Mouse (Mus musculus) lung, adult 2 months (tissue): ENCODE measurements around the gene Zfp597. TPM values are rescaled to one million over a fixed set of nuclear protein-coding genes. Genes with fewer than 3 reads are reported as not detected.

Source experiments
- DNase-seq: peaks from one replicate; pipeline ENCODE4 v3.0.0; 2022
- H3K4me1 ChIP-seq: fragments of 200-500 bp; 2 replicates; pipeline ENCODE4 v1.6.1; 2011; ENCODE audit warnings: low read length; ENCODE audit not compliant: control insufficient read depth, insufficient read depth
- H3K4me3 ChIP-seq: fragments of 200-500 bp; replicated peaks from 2 replicates; pipeline ENCODE3; 2011; ENCODE audit warnings: low read depth, mild to moderate bottlenecking, control low read depth, low read length; ENCODE audit errors: extremely low read depth
- CTCF ChIP-seq: fragments of 200-500 bp; IDR thresholded peaks from 2 replicates; pipeline ENCODE4 v1.5.1; 2011; ENCODE audit warnings: mild to moderate bottlenecking, low read length, control low read depth; ENCODE audit not compliant: insufficient read depth
- POLR2A ChIP-seq: fragments of 200-500 bp; IDR thresholded peaks from 2 replicates; pipeline ENCODE4 v1.6.1; 2011; ENCODE audit warnings: low read depth, mild to moderate bottlenecking, control low read depth, low read length, borderline replicate concordance; ENCODE audit errors: extremely low read depth
- WGBS: fragments of 180-500 bp; shearing (Covaris S2); methylation state at CpG from one replicate; pipeline ENCODE4 v1.1.7; 2018; 5-methylcytosine and 5-hydroxymethylcytosine counted together
- polyA plus RNA-seq: library from polyadenylated mRNA; depleted of rRNA; stranded (reverse); fragments of >200 nt; gene quantifications from 2 replicates; pipeline ENCODE4 v1.2.3, GENCODE M21; 2012; rRNA removed

Gene Zfp597
- polyA plus RNA-seq = 3.4 and 3.5 TPM in 2 replicates

DNA sequence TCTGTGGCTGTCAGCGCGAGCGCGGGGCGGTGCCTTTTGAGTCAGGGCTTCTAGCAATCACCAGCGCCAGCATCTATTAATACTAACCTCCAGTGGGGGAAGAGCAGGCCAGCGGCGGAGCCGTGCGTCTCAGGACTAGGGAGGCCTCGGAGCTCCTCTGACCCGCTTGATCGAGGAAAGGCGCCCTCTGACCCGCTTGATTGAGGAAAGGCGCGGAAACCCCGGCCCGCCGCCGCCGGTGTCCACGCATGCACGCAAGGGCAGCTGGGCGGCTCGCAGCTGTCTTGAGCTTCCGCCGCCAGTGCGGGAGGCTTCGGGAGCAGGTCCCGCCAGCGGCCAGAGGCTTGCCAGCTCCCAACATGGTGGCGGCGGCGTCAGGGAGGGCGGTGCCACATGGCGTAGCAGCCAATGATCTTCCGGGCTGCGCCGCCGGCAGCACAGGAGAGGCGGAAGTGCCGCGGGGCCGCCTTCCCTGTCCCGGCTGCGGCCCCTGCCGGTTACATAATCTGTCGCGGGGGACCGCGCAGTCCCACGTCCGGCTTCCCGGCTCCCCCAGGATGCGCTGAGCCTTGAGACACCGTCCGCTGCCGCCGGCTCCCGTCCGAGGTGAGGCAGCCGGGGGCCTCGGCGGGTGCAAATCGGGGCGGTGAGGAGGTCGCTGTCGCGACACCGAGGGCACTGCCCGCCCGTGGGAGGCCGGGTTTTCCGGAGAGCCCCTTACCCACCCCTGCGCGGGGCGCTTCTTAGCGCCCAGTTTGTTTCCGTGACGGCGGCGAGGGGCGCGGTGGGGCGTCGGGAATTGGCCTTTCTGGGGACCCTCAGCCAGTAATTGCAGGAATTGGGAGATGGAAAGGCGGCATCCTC lies at the start of gene Zfp597, which contains the start of gene Gm20695:
Gene Zfp597 (minus strand): TSS at position 361 of the 864 bp plus-strand sequence.
Gene Gm20695 (plus strand): TSS at position 448 of the 864 bp plus-strand sequence.
- TF ChIP-seq CTCF (no peak), POLR2A (peak; percentile 63; the same call in 1 of the 2 replicates)
- under 1% methylated on average over 88 of the region's 88 CpGs for WGBS
- H3K4me1 ChIP-seq = peaks cover 9% of the 10 kb centered on the region
- H3K4me3 ChIP-seq = peak within 1 kb of the TSS; percentile 77
- DNase-seq = peak; percentile 95

DNA sequence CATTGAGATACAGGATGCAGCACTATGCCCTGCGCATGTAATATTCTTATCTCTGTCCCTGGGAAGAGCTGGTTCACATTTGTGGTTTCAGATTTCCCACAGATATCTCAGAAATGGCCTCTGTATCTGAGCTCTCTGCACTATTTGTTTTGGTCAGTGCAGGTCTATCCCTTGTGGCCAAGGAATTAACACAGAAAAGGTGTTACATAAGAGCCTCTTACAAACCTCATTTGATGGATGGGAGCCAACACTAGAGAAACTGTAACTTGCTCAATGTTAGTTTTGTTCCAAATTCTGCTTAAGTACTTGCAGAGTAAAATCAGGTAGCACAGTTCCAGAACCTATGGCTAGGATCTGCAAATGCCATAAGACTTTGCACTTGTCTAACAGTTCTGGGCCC lies 49.7 kb upstream of the Zfp597 start:
- no peak overlapping the region for H3K4me3 ChIP-seq

DNA sequence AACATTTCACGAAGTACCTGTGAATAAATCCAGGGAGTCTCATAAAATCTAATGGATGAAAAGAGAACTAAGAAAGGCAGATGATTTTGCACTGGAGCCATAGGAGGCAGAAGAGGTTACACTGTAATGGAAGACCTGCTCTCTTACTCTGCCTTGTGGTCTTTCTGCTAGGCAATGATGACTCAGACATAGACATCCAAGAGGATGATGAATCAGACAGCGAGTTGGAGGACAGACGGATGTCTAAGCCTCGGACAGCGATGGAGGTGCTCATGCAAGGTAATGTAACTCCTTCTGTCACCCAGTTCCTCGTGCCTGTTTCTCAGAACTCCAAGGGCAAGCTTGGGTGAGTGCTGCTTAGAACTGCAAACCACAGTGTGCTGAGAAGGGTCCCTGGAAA lies 49.2 kb upstream of the Zfp597 start:
- no peak for TF ChIP-seq CTCF
- TF ChIP-seq POLR2A = no peak
- Histone ChIP-seq H3K4me1 (peaks cover 5% of the 10 kb centered on the region; the same call in 1 of the 2 replicates), H3K4me3 (no peak overlapping the region)
- DNase-seq = no peak
- 86% methylated on average over 6 of the region's 6 CpGs for WGBS

More for the DNA sequence above, 49.7 kb upstream of the Zfp597 start:
- TF ChIP-seq CTCF = no peak
- no peak for TF ChIP-seq POLR2A
- peak; percentile 6 for DNase-seq
- peaks cover 5% of the 10 kb centered on the region; the same call in 1 of the 2 replicates for H3K4me1 ChIP-seq
- WGBS = 61% methylated on average over 1 of the region's 1 CpGs

DNA sequence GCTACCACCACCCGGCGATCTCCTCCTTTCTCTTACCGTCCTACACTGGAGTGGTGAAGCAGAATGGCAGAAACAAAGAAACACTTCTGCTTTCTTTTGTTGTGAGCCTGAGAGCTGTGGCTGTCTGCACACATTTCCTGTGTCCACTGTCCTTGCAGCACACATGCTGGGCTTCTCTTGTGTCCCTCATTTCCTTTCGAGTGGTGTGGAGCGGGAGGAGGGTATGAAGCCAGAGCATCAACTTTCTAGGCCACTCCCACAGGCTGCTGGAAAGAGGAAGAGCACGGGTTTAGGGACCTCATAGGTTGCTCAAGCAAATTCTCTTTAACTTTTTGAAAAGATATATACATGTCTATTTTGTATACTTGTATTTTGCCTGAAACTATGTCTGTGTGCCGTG lies 44.8 kb upstream of the Zfp597 start:
- no peak for TF ChIP-seq CTCF
- no peak for TF ChIP-seq POLR2A
- 67% methylated on average over 7 of the region's 7 CpGs for WGBS
- Histone ChIP-seq H3K4me1 (peaks cover 5% of the 10 kb centered on the region; the same call in 1 of the 2 replicates), H3K4me3 (no peak overlapping the region)
- no peak for DNase-seq

DNA sequence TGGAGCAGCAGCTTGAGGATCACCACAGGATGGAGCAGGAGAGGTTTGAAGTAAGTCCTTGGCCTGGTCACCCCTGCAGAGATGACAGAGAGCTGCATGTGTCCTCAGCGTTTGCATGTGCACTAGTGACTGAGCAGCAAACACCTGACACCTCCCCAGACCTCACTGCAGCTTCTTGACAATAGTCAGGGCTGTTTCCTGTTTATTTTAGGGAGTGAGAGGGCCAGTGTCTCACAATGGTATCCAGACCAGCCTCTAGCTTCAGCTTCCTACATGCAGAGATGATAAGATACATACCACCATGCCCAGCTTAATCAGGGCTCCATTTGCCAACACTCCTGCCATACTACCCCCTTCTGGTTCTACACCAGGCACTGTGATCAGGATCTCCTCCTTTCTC lies 44.2 kb upstream of the Zfp597 start:
- WGBS = 26% methylated on average over 1 of the region's 1 CpGs
- Histone ChIP-seq H3K4me3 (no peak overlapping the region), H3K4me1 (peaks cover 2% of the 10 kb centered on the region; the same call in 1 of the 2 replicates)
- TF ChIP-seq POLR2A (no peak), CTCF (no peak)
- DNase-seq = no peak

DNA sequence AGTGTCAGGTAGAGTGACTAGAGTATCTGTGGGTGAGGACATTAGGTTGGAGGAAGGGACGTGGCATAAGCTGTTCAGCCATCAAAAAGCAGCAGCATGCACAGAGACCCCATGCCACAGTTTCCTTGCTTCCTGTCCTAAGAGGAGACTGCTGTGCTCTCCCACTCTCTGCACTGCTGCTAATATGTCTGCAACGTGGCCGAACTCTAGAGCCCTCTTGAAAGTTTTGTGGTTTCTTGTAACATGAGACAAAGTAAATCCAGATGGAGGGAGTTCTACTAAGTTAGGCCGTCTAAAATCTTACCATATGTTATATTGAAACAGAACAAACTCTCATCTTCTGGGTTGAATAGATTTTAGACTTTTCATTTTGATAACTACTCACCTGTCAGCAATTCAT lies 39.6 kb upstream of the Zfp597 start:
- DNase-seq = no peak
- WGBS = 73% methylated on average over 4 of the region's 4 CpGs
- no peak for TF ChIP-seq POLR2A
- TF ChIP-seq CTCF = no peak
- no peaks in the 10 kb centered on the region for H3K4me1 ChIP-seq
- H3K4me3 ChIP-seq = no peak overlapping the region

DNA sequence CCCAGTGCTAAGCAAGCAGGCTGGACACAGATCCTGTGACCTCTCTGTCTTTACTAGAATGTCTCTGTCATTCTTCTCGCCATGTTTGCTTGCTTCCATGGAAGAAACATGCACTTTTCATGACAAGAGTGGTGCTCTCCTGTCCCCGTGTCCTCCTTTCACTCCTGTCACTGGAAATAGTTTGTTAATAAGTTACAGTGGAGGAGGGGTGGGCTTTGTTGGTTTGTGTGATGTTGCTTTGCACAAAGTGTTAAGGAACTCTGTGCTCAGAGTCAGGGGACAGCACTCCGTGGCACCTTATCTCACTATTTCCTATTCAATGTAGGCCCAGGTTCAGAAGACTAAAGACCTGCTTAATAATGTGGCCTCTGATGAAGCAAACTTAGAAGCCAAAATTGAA lies 39.2 kb upstream of the Zfp597 start:
- no peak for DNase-seq
- TF ChIP-seq CTCF (no peak), POLR2A (no peak)
- H3K4me1 ChIP-seq = no peaks in the 10 kb centered on the region
- H3K4me3 ChIP-seq = no peak overlapping the region
- 78% methylated on average over 3 of the region's 3 CpGs for WGBS

DNA sequence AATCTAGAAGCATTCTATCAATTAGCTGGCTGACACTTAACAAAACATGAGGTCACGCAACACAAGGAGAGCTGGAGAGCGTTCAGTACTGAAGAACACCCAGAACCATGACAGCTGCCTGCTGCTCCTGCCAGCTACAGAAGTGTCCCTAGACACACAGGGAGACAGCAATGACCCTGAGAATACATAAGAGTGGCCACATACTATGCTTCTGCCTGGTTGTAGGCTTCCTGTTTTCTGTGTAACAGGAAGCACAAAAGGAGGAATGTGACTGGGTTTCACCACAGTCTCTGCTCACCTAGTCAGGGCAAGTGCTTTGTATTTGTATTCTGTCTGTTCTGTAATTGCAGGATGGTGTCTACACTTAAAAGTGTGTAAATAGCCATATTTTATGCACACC lies 36.4 kb upstream of the Zfp597 start:
- H3K4me3 ChIP-seq = no peak overlapping the region
- 91% methylated on average over 2 of the region's 2 CpGs for WGBS
- no peak for TF ChIP-seq CTCF
- TF ChIP-seq POLR2A = no peak
- no peak for DNase-seq
- no peaks in the 10 kb centered on the region for H3K4me1 ChIP-seq

DNA sequence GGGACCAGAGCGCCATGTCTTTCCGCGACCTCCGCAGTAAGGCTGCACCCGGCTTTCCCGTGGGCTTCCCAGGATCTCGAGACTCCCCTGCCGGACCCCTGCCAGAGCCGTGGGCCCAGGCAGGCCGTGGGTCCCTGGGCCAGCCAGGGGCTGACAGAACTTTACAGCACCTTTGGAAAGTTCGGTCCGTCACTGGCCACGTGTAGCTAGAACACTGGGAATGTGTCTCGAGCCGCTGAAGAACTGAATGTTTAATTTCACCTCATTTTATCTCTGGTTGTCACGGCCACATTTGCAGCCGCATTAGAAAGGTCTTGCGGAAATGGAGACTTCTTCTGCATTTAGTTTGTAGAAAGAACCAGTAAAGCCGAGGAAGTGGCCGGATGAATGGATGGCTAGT lies 24.8 kb upstream of the Zfp597 start:
- H3K4me1 ChIP-seq = peaks cover 6% of the 10 kb centered on the region
- TF ChIP-seq POLR2A (no peak), CTCF (no peak)
- no peak for DNase-seq
- H3K4me3 ChIP-seq = peak overlapping the region; percentile 67
- 2% methylated on average over 20 of the region's 20 CpGs for WGBS
